Mouse (Mus musculus) hematopoietic stem cell, adult 5-6 weeks (primary cell): ENCODE results near the gene Scrn3. TPM values are rescaled to one million over a fixed set of nuclear protein-coding genes. Genes with fewer than 3 reads are reported as not detected.

ENCODE experiments used
- ATAC-seq, 2 experiments: fragments of 125-278 bp in 1 of 2; replicated peaks in 1 of 2; 2 replicates each; pipeline ENCODE4 v1.8.0; 2016 to 2017; ENCODE audit warnings: inconsistent platforms in 2 of 2, mild to moderate bottlenecking in 2 of 2, moderate number of reproducible peaks in 2 of 2, low read depth in 1 of 2, moderate TSS enrichment in 1 of 2; ENCODE audit not compliant: low FRiP score in 2 of 2, poor library complexity in 2 of 2, severe bottlenecking in 2 of 2, insufficient read depth in 1 of 2, low TSS enrichment in 1 of 2
- total RNA-seq: library from RNA; stranded (forward); fragments of 172-1452, 232-1000 nt; gene quantifications from 2 replicates; pipeline ENCODE4 v1.2.3, GENCODE M21; 2017

Scrn3 gene
- total RNA-seq, 1 experiment from 2014 or later = 20.6 TPM

DNA sequence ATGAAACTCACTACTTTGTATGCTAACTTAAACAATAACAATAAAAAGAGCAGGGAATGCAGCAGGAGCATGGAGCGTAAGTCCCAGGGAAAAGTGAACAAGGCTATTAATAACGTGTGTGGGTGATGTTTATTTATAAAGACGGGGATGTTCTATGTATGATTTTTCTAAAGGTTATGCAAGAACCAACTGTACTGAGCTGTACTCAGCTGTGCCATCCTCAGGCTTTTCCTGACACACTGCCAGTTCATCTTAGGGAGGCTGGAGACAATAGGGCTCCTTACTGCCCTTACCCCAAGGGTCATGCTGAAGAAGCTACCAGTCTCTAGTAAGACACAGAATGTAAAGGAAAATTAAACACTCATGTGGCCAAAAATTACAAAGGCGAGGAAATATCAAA lies 21.3 kb upstream of the Scrn3 start:
- ATAC-seq = no peak

GRCm38 (mm10) chr2:73295023-73295422 lies 17.4 kb upstream of the Scrn3 start:
- no peak for ATAC-seq

DNA sequence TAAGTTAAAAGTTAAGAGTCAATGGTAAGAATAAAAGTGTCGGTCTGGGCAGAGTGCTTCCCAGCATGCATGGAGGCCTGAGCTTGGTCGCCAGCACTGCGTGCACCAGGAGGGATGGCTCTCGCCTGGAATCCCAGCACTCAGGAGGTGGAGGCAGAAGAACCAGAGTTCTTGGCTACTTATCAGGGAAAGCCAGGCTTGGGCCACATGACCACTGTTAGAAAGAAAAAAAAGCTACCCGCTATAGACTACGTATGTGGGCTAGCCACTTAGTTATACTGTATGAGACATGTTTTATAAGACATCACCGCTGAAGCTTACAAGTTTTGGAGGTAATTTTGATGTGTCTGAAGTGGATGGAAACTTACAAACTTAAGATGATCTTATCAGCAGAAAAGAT lies 14.2 kb upstream of the Scrn3 start:
- no peak for ATAC-seq

DNA sequence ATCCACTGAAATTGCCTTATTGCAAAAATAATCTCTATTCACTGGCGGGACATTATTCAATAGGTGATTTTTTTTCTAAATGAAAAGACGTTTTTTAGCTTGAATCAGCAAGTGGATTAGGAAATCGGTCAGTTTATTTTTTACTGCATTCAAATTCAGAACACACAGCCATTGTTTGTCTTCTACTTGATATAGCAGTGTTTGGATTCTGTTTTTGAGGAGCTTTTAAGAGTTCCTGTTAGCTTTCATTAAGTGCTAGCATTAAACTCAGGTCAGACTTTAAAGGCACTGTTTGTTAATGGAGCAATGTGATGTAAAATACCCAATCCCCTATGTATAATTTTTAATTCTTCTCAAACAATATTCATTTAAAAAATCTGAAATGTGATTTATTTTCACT lies 13.6 kb upstream of the Scrn3 start:
- no peak for ATAC-seq

GRCm38 (mm10) chr2:73301979-73302378 lies 10.4 kb upstream of the Scrn3 start:
- ATAC-seq = no peak

- ATAC-seq = no peak
Observed at GRCm38 (mm10) chr2:73302722-73303121, 9.7 kb upstream of the Scrn3 start.

DNA sequence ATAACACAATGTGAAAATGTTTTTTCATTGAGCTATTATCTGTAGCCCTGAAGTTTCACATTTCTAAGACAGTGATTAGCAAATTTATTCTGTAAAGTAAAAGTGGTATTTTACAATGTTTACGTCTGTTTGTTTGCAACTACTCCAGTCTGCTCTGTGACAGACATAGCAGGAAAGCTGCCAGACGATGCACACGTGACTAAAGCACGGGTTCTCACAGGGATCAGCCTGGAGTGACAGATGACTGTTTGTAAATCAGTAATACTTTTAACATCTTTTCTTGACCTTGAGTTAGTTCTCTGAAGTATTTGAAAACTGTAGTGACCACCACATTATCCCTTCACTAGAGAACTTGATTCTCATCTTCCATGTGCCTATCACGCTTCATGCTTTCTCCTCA lies 7.9 kb upstream of the Scrn3 start:
- no peak for ATAC-seq

GRCm38 (mm10) chr2:73306006-73306405 lies 6.4 kb upstream of the Scrn3 start:
- no peak for ATAC-seq

DNA sequence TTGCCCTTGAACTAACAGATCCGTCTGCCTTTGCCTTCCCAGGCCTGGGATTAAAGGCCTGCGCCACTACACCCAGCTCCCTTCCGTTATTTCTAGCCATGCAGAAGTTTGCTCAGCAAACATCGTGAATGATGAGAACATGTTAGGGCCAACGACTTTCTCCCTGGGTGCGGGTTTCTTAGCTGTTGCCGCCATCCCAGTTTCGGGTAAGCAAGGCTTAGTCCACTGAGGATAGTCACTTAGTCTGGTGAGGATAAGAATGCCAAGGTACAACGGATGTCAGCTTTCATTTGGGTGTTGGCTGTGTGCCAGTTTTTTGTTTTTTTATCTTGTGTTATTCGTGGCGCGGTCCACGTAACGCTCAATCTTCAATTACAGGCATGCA lies 708 bp downstream of the Scrn3 start:
- ATAC-seq = 0 out of 4 replicates have a peak, but pooled peaks of 1 of the 2 experiments have one; percentile 6

GRCm38 (mm10) chr2:73314311-73314710 lies 1.9 kb downstream of the Scrn3 start:
- no peak for ATAC-seq

DNA sequence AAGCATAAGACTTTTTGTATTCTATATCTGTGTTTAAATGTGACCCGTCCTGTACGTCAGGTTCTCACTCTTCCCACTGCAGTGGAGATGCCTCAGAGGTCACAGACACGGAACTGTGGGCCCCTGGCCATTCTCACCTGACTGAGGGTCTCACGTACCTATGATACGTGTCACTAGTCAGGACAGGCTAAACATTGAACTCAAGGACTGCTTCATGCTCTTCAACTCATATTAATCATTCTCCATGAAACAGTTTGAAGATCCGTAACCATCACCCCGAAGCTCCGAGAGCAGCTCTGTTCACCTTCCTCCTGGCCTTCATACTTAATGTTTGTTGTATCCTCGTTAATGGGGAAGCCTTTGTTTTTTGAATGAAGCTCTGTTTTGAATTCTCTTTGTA lies 5.0 kb downstream of the Scrn3 start:
- ATAC-seq = no peak

GRCm38 (mm10) chr2:73319218-73319617 lies 6.8 kb downstream of the Scrn3 start:
- no peak for ATAC-seq

- no peak for ATAC-seq
Observed at GRCm38 (mm10) chr2:73322991-73323390, 10.6 kb downstream of the Scrn3 start.

GRCm38 (mm10) chr2:73325871-73326270 lies 13.5 kb downstream of the Scrn3 start:
- no peak for ATAC-seq

- no peak for ATAC-seq
Observed at GRCm38 (mm10) chr2:73335949-73336348, 23.5 kb downstream of the Scrn3 start.

GRCm38 (mm10) chr2:73338415-73338814 lies 26.0 kb downstream of the Scrn3 start:
- ATAC-seq = no peak

DNA sequence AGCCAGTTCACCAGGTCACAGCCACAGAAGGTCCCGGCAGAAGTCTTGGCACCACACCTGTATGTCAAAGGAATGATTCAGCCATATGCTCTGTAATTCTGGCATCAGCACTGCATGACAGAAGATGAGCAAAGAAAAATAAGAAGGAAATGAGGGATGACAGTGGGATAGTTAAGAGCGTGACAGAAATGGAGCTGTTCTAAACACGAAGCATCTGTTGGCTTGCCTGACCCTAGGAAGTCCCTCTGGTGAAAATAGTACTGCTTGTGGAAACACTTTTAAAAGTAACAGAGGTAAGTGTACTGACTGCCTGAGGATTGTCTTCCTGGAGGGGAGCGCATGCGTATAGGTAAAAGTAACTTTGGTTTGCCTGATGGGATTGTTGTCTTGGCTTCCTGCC lies 31.3 kb downstream of the Scrn3 start:
- ATAC-seq = no peak

- ATAC-seq = no peak
Observed at GRCm38 (mm10) chr2:73345204-73345603, 32.8 kb downstream of the Scrn3 start.

- ATAC-seq = no peak
Observed at GRCm38 (mm10) chr2:73346345-73347086, 34.1 kb downstream of the Scrn3 start.
